Mouse (Mus musculus): ENCODE measurements at regions not wholly inside any gene's neighbourhood (a gene's known extent, or its start where the extent isn't known, plus 50 kb on each side); places are given as distances from the start of the nearest gene placed in this dataset.

GRCm38 (mm10) chr5:46182157-46182556 lies 324.7 kb upstream of the Lcorl start:
- Histone ChIP-seq H3K9ac (ENCODE audit: low read depth, poor library complexity, severe bottlenecking) (no peak overlapping the region), H3K9me3 (replicated peaks; ENCODE audit: control insufficient read depth, insufficient read depth, low read length, poor library complexity, severe bottlenecking) (no peaks in the 10 kb centered on the region)

GRCm38 (mm10) chr5:46172315-46172714 lies 314.9 kb upstream of the Lcorl start:
- H3K9ac ChIP-seq (ENCODE audit: low read depth, poor library complexity, severe bottlenecking) = no peak overlapping the region
- H3K9me3 ChIP-seq (replicated peaks; ENCODE audit: control insufficient read depth, insufficient read depth, low read length, poor library complexity, severe bottlenecking) = no peaks in the 10 kb centered on the region
- H3K4me3 ChIP-seq (ENCODE audit: low read depth, low read length) = no peak overlapping the region
- no peaks in the 10 kb centered on the region for H3K27me3 ChIP-seq (ENCODE audit: control insufficient read depth, insufficient read depth, low read length, poor library complexity, severe bottlenecking)
- H3K36me3 ChIP-seq (ENCODE audit: control insufficient read depth, insufficient read depth, low read length, poor library complexity, severe bottlenecking) = no peaks in the 10 kb centered on the region
- H3K4me1 ChIP-seq (ENCODE audit: control insufficient read depth, insufficient read depth, low read length) = no peaks in the 10 kb centered on the region
- H3K27ac ChIP-seq (ENCODE audit: insufficient read depth, low read length) = no peak overlapping the region
- TF ChIP-seq POLR2A (IDR thresholded peaks at IDR 0.05; ENCODE audit: insufficient read depth, low read length) (no peak), CTCF (IDR thresholded peaks at IDR 0.05; ENCODE audit: low read depth, low read length) (no peak), EP300 (IDR thresholded peaks at IDR 0.05; ENCODE audit: insufficient read depth, low read depth, low read length) (0 out of 2 replicates have a peak, but pooled peaks have one; percentile 40)

More at GRCm38 (mm10) chr5:46182157-46182556, 324.7 kb upstream of the Lcorl start:
- H3K36me3 ChIP-seq (ENCODE audit: control insufficient read depth, insufficient read depth, low read length, poor library complexity, severe bottlenecking) = no peaks in the 10 kb centered on the region
- no peaks in the 10 kb centered on the region for H3K27me3 ChIP-seq (ENCODE audit: control insufficient read depth, insufficient read depth, low read length, poor library complexity, severe bottlenecking)
- TF ChIP-seq EP300 (IDR thresholded peaks at IDR 0.05; ENCODE audit: insufficient read depth, low read depth, low read length) (no peak), POLR2A (IDR thresholded peaks at IDR 0.05; ENCODE audit: insufficient read depth, low read length) (no peak), CTCF (IDR thresholded peaks at IDR 0.05; ENCODE audit: low read depth, low read length) (no peak)
- H3K27ac ChIP-seq (ENCODE audit: insufficient read depth, low read length) = no peak overlapping the region
- no peaks in the 10 kb centered on the region for H3K4me1 ChIP-seq (ENCODE audit: control insufficient read depth, insufficient read depth, low read length)
- H3K4me3 ChIP-seq (ENCODE audit: low read depth, low read length) = no peak overlapping the region

GRCm38 (mm10) chr5:46160774-46161173 lies 303.4 kb upstream of the Lcorl start:
- Histone ChIP-seq H3K27ac (ENCODE audit: insufficient read depth, low read length) (no peak overlapping the region), H3K27me3 (ENCODE audit: control insufficient read depth, insufficient read depth, low read length, poor library complexity, severe bottlenecking) (no peaks in the 10 kb centered on the region), H3K4me1 (ENCODE audit: control insufficient read depth, insufficient read depth, low read length) (no peaks in the 10 kb centered on the region), H3K9ac (ENCODE audit: low read depth, poor library complexity, severe bottlenecking) (no peak overlapping the region), H3K9me3 (replicated peaks; ENCODE audit: control insufficient read depth, insufficient read depth, low read length, poor library complexity, severe bottlenecking) (peaks cover 4% of the 10 kb centered on the region; the same call in 1 of the 2 replicates), H3K36me3 (ENCODE audit: control insufficient read depth, insufficient read depth, low read length, poor library complexity, severe bottlenecking) (no peaks in the 10 kb centered on the region), H3K4me3 (ENCODE audit: low read depth, low read length) (no peak overlapping the region)
- TF ChIP-seq POLR2A (IDR thresholded peaks at IDR 0.05; ENCODE audit: insufficient read depth, low read length) (no peak), CTCF (IDR thresholded peaks at IDR 0.05; ENCODE audit: low read depth, low read length) (no peak), EP300 (IDR thresholded peaks at IDR 0.05; ENCODE audit: insufficient read depth, low read depth, low read length) (no peak)

GRCm38 (mm10) chr5:46151973-46152372 lies 294.6 kb upstream of the Lcorl start:
- Histone ChIP-seq H3K4me3 (ENCODE audit: low read depth, low read length) (no peak overlapping the region), H3K27me3 (ENCODE audit: control insufficient read depth, insufficient read depth, low read length, poor library complexity, severe bottlenecking) (no peaks in the 10 kb centered on the region; the same call in 1 of the 2 replicates), H3K9ac (ENCODE audit: low read depth, poor library complexity, severe bottlenecking) (no peak overlapping the region), H3K27ac (ENCODE audit: insufficient read depth, low read length) (no peak overlapping the region), H3K4me1 (ENCODE audit: control insufficient read depth, insufficient read depth, low read length) (no peaks in the 10 kb centered on the region), H3K36me3 (ENCODE audit: control insufficient read depth, insufficient read depth, low read length, poor library complexity, severe bottlenecking) (no peaks in the 10 kb centered on the region), H3K9me3 (replicated peaks; ENCODE audit: control insufficient read depth, insufficient read depth, low read length, poor library complexity, severe bottlenecking) (no peaks in the 10 kb centered on the region)
- TF ChIP-seq POLR2A (IDR thresholded peaks at IDR 0.05; ENCODE audit: insufficient read depth, low read length) (no peak), EP300 (IDR thresholded peaks at IDR 0.05; ENCODE audit: insufficient read depth, low read depth, low read length) (no peak), CTCF (IDR thresholded peaks at IDR 0.05; ENCODE audit: low read depth, low read length) (no peak)

GRCm38 (mm10) chr5:46150825-46151224 lies 293.4 kb upstream of the Lcorl start:
- Histone ChIP-seq H3K4me1 (ENCODE audit: control insufficient read depth, insufficient read depth, low read length) (no peaks in the 10 kb centered on the region), H3K27ac (ENCODE audit: insufficient read depth, low read length) (no peak overlapping the region), H3K9ac (ENCODE audit: low read depth, poor library complexity, severe bottlenecking) (no peak overlapping the region), H3K36me3 (ENCODE audit: control insufficient read depth, insufficient read depth, low read length, poor library complexity, severe bottlenecking) (no peaks in the 10 kb centered on the region), H3K4me3 (ENCODE audit: low read depth, low read length) (no peak overlapping the region), H3K27me3 (ENCODE audit: control insufficient read depth, insufficient read depth, low read length, poor library complexity, severe bottlenecking) (no peaks in the 10 kb centered on the region; the same call in 1 of the 2 replicates), H3K9me3 (replicated peaks; ENCODE audit: control insufficient read depth, insufficient read depth, low read length, poor library complexity, severe bottlenecking) (no peaks in the 10 kb centered on the region)
- TF ChIP-seq CTCF (IDR thresholded peaks at IDR 0.05; ENCODE audit: low read depth, low read length) (no peak), EP300 (IDR thresholded peaks at IDR 0.05; ENCODE audit: insufficient read depth, low read depth, low read length) (no peak), POLR2A (IDR thresholded peaks at IDR 0.05; ENCODE audit: insufficient read depth, low read length) (no peak)

- Histone ChIP-seq H3K36me3 (ENCODE audit: control insufficient read depth, insufficient read depth, low read length, poor library complexity, severe bottlenecking) (no peaks in the 10 kb centered on the region), H3K27me3 (ENCODE audit: control insufficient read depth, insufficient read depth, low read length, poor library complexity, severe bottlenecking) (no peaks in the 10 kb centered on the region; the same call in 1 of the 2 replicates), H3K27ac (ENCODE audit: insufficient read depth, low read length) (no peak overlapping the region)
Observed at GRCm38 (mm10) chr5:46149851-46150615, 292.6 kb upstream of the Lcorl start.

More at GRCm38 (mm10) chr5:46149851-46150615, 292.6 kb upstream of the Lcorl start:
- no peak overlapping the region for H3K9ac ChIP-seq (ENCODE audit: low read depth, poor library complexity, severe bottlenecking)
- H3K9me3 ChIP-seq (replicated peaks; ENCODE audit: control insufficient read depth, insufficient read depth, low read length, poor library complexity, severe bottlenecking) = no peaks in the 10 kb centered on the region
- no peak overlapping the region for H3K4me3 ChIP-seq (ENCODE audit: low read depth, low read length)
- H3K4me1 ChIP-seq (ENCODE audit: control insufficient read depth, insufficient read depth, low read length) = no peaks in the 10 kb centered on the region
- TF ChIP-seq CTCF (IDR thresholded peaks at IDR 0.05; ENCODE audit: low read depth, low read length) (no peak), POLR2A (IDR thresholded peaks at IDR 0.05; ENCODE audit: insufficient read depth, low read length) (no peak), EP300 (IDR thresholded peaks at IDR 0.05; ENCODE audit: insufficient read depth, low read depth, low read length) (no peak)

All from ES-Bruce4 (cell line).